Comparison of ENCODE assay signal across 9 mouse cellular contexts in genomic region chr6:85483843-85484721, GRCm38 (mm10). TPM values are rescaled to one million over a fixed set of nuclear protein-coding genes. Genes with fewer than 3 reads are reported as not detected.
DNase-seq lines count a peak whose midpoint lies in the region; ATAC-seq and TF ChIP-seq lines count a peak whose summit lies in the region.
"Had no signal": no experiment of that assay in that cellular context is flagged by ENCODE, and none has a peak within 500 bp of the region (broad histone marks: within the 10 kb centered on the region; RNA-seq: fewer than 3 reads in every experiment).

No protein-coding gene starts in this region.

- peak overlapping the region; percentile 31; the same call in 1 of the 2 replicates for H3K9ac ChIP-seq in kidney, embryonic 14.5 days (ENCODE audit: low read depth, low read length)
- H3K9ac ChIP-seq in forebrain, embryonic 15.5 days (replicated peaks) = 0 out of 2 replicates have a peak overlapping the region, but pooled peaks have one; percentile 5
- no peak overlapping the region for H3K9ac ChIP-seq in liver, postnatal 0 days (replicated peaks)

- intact Hi-C loops in gastrocnemius, adult 2 months (cut with DNase I) = no loop called here

- DNase-seq in kidney, postnatal 25 days = no peak
- peak; percentile 59 for DNase-seq in brain, adult 2 months (ENCODE audit: low read depth, low spot score)
- DNase-seq in liver, postnatal 0 days = peak; percentile 14
- no peak for DNase-seq in ovary, postnatal 10 days (ENCODE audit: low spot score)
- DNase-seq in spleen, postnatal 14 days (ENCODE audit: low spot score in 2 of 2) = no peak
- no peak for DNase-seq in gastrocnemius, adult 2 months

- no peak for ATAC-seq in kidney, embryonic 14.5 days (ENCODE audit: low FRiP score, low TSS enrichment)
- ATAC-seq in forebrain, embryonic 15.5 days (replicated peaks) = 0 out of 2 replicates have a peak, but pooled peaks have one; percentile 23
- no peak for ATAC-seq in liver, postnatal 0 days

- H3K27me3 ChIP-seq in kidney, embryonic 14.5 days (ENCODE audit: control insufficient read depth, insufficient read depth, low read length) = peaks cover 38% of the 10 kb centered on the region
- H3K27me3 ChIP-seq in forebrain, embryonic 15.5 days = peaks cover 34% of the 10 kb centered on the region
- peaks cover 20% of the 10 kb centered on the region for H3K27me3 ChIP-seq in liver, postnatal 0 days (ENCODE audit: insufficient read depth, low read length)

- H3K36me3 ChIP-seq in kidney, embryonic 14.5 days (ENCODE audit: control insufficient read depth, insufficient read depth, low read length) = no peaks in the 10 kb centered on the region
- no peaks in the 10 kb centered on the region for H3K36me3 ChIP-seq in forebrain, embryonic 15.5 days
- no peaks in the 10 kb centered on the region for H3K36me3 ChIP-seq in liver, postnatal 0 days (replicated peaks; ENCODE audit: insufficient read depth, low read length)

- H3K4me3 ChIP-seq in kidney, embryonic 14.5 days (ENCODE audit: low read length) = peak overlapping the region; percentile 32
- peak overlapping the region; percentile 38 for H3K4me3 ChIP-seq in forebrain, embryonic 15.5 days
- H3K4me3 ChIP-seq in liver, postnatal 0 days (ENCODE audit: low read depth, low read length) = no peak overlapping the region
- H3K4me3 ChIP-seq in gastrocnemius, adult 2 months = no peak overlapping the region

- no peak overlapping the region for H3K27ac ChIP-seq in kidney, embryonic 14.5 days (ENCODE audit: low read depth, low read length)
- no peak overlapping the region for H3K27ac ChIP-seq in forebrain, embryonic 15.5 days (replicated peaks)
- no peak overlapping the region for H3K27ac ChIP-seq in liver, postnatal 0 days (ENCODE audit: low read depth)
- no peak overlapping the region for H3K27ac ChIP-seq in gastrocnemius, adult 2 months

- 2% methylated on average over 91 of the region's 92 CpGs for WGBS in kidney, embryonic 14.5 days
- 4% methylated on average over 91 of the region's 92 CpGs for WGBS in forebrain, embryonic 15.5 days
- 6% methylated on average over 78 of the region's 92 CpGs for WGBS in liver, postnatal 0 days (ENCODE audit: insufficient replicate concordance)

- H3K4me1 ChIP-seq in kidney, embryonic 14.5 days (ENCODE audit: control insufficient read depth, insufficient read depth, low read length) = no peaks in the 10 kb centered on the region; the same call in 1 of the 2 replicates
- H3K4me1 ChIP-seq in forebrain, embryonic 15.5 days = peaks cover 14% of the 10 kb centered on the region
- H3K4me1 ChIP-seq in liver, postnatal 0 days (ENCODE audit: insufficient read depth) = no peaks in the 10 kb centered on the region

- TF ChIP-seq EP300 in liver, postnatal 0 days (IDR thresholded peaks at IDR 0.05; ENCODE audit: low read depth) = no peak

- H3K4me2 ChIP-seq in kidney, embryonic 14.5 days (replicated peaks; ENCODE audit: low read depth, low read length) = peak overlapping the region; percentile 42
- H3K4me2 ChIP-seq in forebrain, embryonic 15.5 days (replicated peaks) = peak overlapping the region; percentile 53
- H3K4me2 ChIP-seq in liver, postnatal 0 days (ENCODE audit: low read depth, low read length) = no peak overlapping the region

- H3K9me3 ChIP-seq in kidney, embryonic 14.5 days (ENCODE audit: control insufficient read depth, low read length) = no peaks in the 10 kb centered on the region
- H3K9me3 ChIP-seq in forebrain, embryonic 15.5 days = no peaks in the 10 kb centered on the region
- no peaks in the 10 kb centered on the region for H3K9me3 ChIP-seq in liver, postnatal 0 days (ENCODE audit: low read length)

- TF ChIP-seq CTCF in liver, postnatal 0 days (IDR thresholded peaks at IDR 0.05; ENCODE audit: low read depth) = no peak
- no peak for TF ChIP-seq CTCF in gastrocnemius, adult 2 months (IDR thresholded peaks at IDR 0.05)

RNA-seq across cellular contexts. Expression of gene Fbxo41, which starts 18.7 kb away (rescaled TPM):
- polyA plus RNA-seq in kidney, embryonic 14.5 days (2014; fragmentation: Nextera tagmentation; extraction: Ambion mirVana) = 0.05 and 0.13 TPM in 2 replicates
- polyA plus RNA-seq in forebrain, embryonic 15.5 days (2015; fragmentation: Nextera tagmentation; extraction: Ambion mirVana) = 7.2 and 7.4 TPM in 2 replicates
- not detected in 2 replicates for polyA plus RNA-seq in liver, postnatal 0 days (2015; fragmentation: Nextera tagmentation; extraction: Ambion mirVana)
- total RNA-seq in gastrocnemius, adult 2 months (2021) = under 1 TPM in 1 of 2 experiments, not detected in 1; 0.03 TPM
- total RNA-seq: liver, adult 2 months had no signal
- polyA plus RNA-seq: liver, adult 2 months had no signal

RNA-seq across cellular contexts. Expression of gene Egr4, which starts 29.3 kb away (rescaled TPM):
- polyA plus RNA-seq in kidney, embryonic 14.5 days (2014; fragmentation: Nextera tagmentation; extraction: Ambion mirVana) = not detected in 2 replicates
- polyA plus RNA-seq in forebrain, embryonic 15.5 days (2015; fragmentation: Nextera tagmentation; extraction: Ambion mirVana) = not detected in 2 replicates
- polyA plus RNA-seq in liver, postnatal 0 days (2015; fragmentation: Nextera tagmentation; extraction: Ambion mirVana) = not detected in 2 replicates
- total RNA-seq in gastrocnemius, adult 2 months (2021) = not detected
- total RNA-seq: liver, adult 2 months had no signal
- polyA plus RNA-seq: liver, adult 2 months had no signal

RNA-seq across cellular contexts. Expression of gene Pradc1, which starts 32.3 kb away (rescaled TPM):
- polyA plus RNA-seq in kidney, embryonic 14.5 days (2014; fragmentation: Nextera tagmentation; extraction: Ambion mirVana) = 23.3 and 37.8 TPM in 2 replicates
- polyA plus RNA-seq in forebrain, embryonic 15.5 days (2015; fragmentation: Nextera tagmentation; extraction: Ambion mirVana) = 28.7 and 29.7 TPM in 2 replicates
- 16.6 and 17.2 TPM in 2 replicates for polyA plus RNA-seq in liver, postnatal 0 days (2015; fragmentation: Nextera tagmentation; extraction: Ambion mirVana)
- 10 to 100 TPM; 14.8 to 15.9 TPM for total RNA-seq in gastrocnemius, adult 2 months (2021)

RNA-seq across cellular contexts. Expression of gene Cct7, which starts 32.8 kb away (rescaled TPM):
- 545 and 576 TPM in 2 replicates for polyA plus RNA-seq in kidney, embryonic 14.5 days (2014; fragmentation: Nextera tagmentation; extraction: Ambion mirVana)
- polyA plus RNA-seq in forebrain, embryonic 15.5 days (2015; fragmentation: Nextera tagmentation; extraction: Ambion mirVana) = 644 and 647 TPM in 2 replicates
- polyA plus RNA-seq in liver, postnatal 0 days (2015; fragmentation: Nextera tagmentation; extraction: Ambion mirVana) = 146 and 157 TPM in 2 replicates
- total RNA-seq in gastrocnemius, adult 2 months (2021) = 100 to 1,000 TPM; 127 to 135 TPM

RNA-seq across cellular contexts. Expression of gene Smyd5, which starts 52.3 kb away (rescaled TPM):
- 54.8 and 68.4 TPM in 2 replicates for polyA plus RNA-seq in kidney, embryonic 14.5 days (2014; fragmentation: Nextera tagmentation; extraction: Ambion mirVana)
- polyA plus RNA-seq in forebrain, embryonic 15.5 days (2015; fragmentation: Nextera tagmentation; extraction: Ambion mirVana) = 54.2 and 56.8 TPM in 2 replicates
- 9.6 and 11.3 TPM in 2 replicates for polyA plus RNA-seq in liver, postnatal 0 days (2015; fragmentation: Nextera tagmentation; extraction: Ambion mirVana)
- total RNA-seq in gastrocnemius, adult 2 months (2021) = 1 to 10 TPM; 8.6 TPM

Comparison
In these comparisons a context has a peak if more than half of its experiments do, and no peak if none do; other contexts are left out.
1. H3K4me3 ChIP-seq: peak in kidney, embryonic 14.5 days (single experiment) and forebrain, embryonic 15.5 days (single experiment); none in liver, postnatal 0 days (single experiment) and gastrocnemius, adult 2 months (single experiment).
2. DNase-seq: peak in brain, adult 2 months (single experiment) and liver, postnatal 0 days (single experiment); none in kidney, postnatal 25 days (0 of 2), ovary, postnatal 10 days (single experiment), spleen, postnatal 14 days (0 of 2) and gastrocnemius, adult 2 months (single experiment).